Mouse (Mus musculus) forelimb bud, embryonic 11.5 days (tissue): ENCODE data around the gene Cacng7.
"Not testable (repeated sequence)": the region's sequence is repeated elsewhere in the genome, so short reads cannot be mapped to it uniquely, and the experiment has no call there.

Source experiments
- DNase-seq: peaks from one replicate; pipeline ENCODE4 v3.0.0-alpha.2; 2012; ENCODE audit warnings: low read depth, low spot score

The Cacng7 gene

GRCm38 (mm10) chr7:3389444-3390412 lies 57.0 kb downstream of the Cacng7 start:
- DNase-seq = peak; percentile 54

- DNase-seq = no peak
These were observed 57.8 kb downstream of the Cacng7 start, which contains the start of gene Cacng8 for GRCm38 (mm10) chr7:3390413-3391080. Cacng8 (plus strand) TSS chr7:3390683.

- DNase-seq = no peak
These were observed 58.3 kb downstream of the Cacng7 start for GRCm38 (mm10) chr7:3391081-3391451.

- no peak for DNase-seq
These were observed 59.1 kb downstream of the Cacng7 start for GRCm38 (mm10) chr7:3391809-3392208.

GRCm38 (mm10) chr7:3397355-3397754 lies 64.6 kb downstream of the Cacng7 start:
- DNase-seq = no peak

- DNase-seq = no peak
These were observed 65.0 kb downstream of the Cacng7 start for GRCm38 (mm10) chr7:3397797-3398196.

- DNase-seq = not testable (repeated sequence)
These were observed 65.6 kb downstream of the Cacng7 start for GRCm38 (mm10) chr7:3398363-3398762.

- no peak for DNase-seq
These were observed 67.2 kb downstream of the Cacng7 start for GRCm38 (mm10) chr7:3399937-3400336.

GRCm38 (mm10) chr7:3409729-3410520 lies 77.2 kb downstream of the Cacng7 start:
- DNase-seq = no peak

- peak; percentile 77 for DNase-seq
These were observed 78.6 kb downstream of the Cacng7 start for GRCm38 (mm10) chr7:3411160-3411941.

GRCm38 (mm10) chr7:3412036-3412435 lies 79.3 kb downstream of the Cacng7 start:
- no peak for DNase-seq

- no peak for DNase-seq
These were observed 82.1 kb downstream of the Cacng7 start for GRCm38 (mm10) chr7:3414888-3415287.

- no peak for DNase-seq
These were observed 82.6 kb downstream of the Cacng7 start for GRCm38 (mm10) chr7:3415378-3415777.
